Mouse (Mus musculus) WW6 (cell line): ENCODE measurements around the gene B4galt2.

Source experiments
- DNase-seq: peaks from one replicate; pipeline ENCODE4 v3.0.0-alpha.2; 2013; ENCODE audit warnings: low read depth, low spot score

Gene B4galt2

DNA sequence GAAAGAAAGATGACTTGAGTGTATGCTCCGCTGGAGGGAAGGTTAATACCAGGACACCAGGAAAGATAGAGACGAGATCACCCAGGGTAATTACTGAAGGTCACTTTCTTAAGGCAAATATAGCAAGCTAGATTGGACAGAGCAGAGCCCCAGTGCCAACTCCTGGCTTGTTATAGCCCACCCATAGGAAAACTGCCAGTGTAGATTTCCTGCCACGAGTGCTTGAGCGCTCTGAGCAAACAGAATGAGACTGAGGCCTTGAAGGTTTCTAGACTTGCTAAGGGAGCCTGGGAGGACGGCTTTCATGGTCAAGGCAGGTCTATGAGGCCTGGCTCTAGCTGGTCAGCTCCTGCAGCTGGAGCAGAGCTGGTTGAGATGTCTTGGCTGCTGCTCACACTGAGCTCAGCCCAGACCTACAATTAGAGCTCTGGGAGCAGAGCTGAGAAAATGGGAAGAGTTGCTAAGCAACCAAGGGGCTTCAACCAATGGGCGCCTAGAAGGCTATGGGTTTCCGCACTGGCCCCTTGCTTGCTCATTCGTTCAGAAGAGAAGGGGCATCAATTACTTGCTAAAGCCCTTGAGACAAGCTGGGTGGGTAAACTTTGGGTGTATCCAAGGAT lies 25.7 kb upstream of the B4galt2 start:
- DNase-seq, result no peak

DNA sequence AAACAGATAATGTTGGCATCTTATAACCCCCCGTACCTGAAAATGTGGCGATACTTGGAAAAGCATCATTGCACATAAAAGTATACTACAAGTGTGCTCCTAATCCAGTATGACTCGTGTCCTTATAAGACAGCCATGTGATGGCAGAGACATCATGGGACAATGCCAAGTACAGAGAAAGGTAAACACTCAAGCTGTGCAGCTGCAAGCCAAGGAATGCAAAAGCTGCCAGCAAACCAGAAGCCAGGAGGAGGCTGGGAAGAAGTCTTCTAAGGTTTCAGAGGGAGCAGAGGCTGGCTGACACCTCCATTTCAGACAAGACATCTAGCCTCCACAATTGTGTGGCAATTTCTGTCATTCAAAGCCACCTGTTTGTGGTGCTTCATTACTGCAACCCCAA lies 22.9 kb upstream of the B4galt2 start:
- no peak for DNase-seq

DNA sequence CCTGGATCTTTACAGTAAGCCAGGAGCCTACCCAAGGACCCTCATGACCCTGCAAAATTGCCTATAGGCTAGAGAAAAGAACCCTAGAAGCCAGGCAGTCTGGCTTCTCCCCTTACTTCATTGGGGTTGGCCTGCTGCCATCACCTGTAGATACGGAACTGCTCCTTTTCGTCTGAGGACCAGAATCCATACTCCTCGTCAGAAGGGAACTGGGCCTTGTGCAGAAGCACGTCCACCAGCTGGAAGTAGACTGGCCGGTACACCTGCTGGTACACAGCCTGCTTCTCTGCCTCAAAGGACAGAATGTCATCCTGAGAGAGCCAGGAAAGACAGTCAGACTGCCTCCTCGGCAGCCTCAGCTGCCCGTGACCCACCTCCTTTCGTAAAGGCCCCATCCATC lies 21.5 kb upstream of the B4galt2 start:
- DNase-seq, result no peak

DNA sequence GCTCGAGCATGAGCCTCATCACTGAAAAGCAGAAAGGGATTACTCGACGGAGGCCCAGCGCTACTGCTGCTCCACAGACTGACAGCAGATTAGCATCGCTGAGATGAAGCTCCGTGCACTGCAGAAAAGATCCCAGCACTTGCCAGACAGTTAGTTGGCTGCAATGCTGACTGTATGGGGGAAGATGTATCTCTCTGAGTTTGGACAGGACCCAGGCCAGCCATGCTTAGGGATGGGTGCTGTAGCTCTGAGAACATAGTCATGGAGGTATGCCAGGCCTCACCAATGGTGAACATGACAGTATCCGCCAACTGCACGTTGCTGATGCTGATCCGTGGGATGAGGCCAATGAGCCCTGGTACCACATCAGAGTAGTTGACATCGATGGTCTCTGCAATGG lies 20.8 kb upstream of the B4galt2 start:
- no peak for DNase-seq

DNA sequence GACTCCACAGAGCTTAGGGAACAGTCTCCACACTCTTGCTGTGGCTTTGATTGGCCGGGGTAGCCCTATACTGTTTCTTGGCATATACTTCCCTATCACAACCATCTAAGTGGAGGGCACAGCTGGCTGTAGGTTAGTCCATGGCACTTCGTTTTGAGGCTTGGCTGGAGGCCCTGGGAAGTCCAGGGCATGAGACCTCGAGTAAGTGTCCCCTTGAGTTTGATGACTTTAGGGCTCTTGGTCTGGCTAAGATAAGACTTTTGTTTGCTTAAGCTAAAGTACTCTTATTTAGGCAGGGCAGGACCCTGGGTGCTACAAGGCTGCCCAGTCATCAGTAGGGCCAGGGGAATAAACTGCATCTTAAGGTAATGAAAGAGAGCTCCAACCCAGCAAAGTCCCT lies 14.8 kb upstream of the B4galt2 start:
- DNase-seq, result no peak

DNA sequence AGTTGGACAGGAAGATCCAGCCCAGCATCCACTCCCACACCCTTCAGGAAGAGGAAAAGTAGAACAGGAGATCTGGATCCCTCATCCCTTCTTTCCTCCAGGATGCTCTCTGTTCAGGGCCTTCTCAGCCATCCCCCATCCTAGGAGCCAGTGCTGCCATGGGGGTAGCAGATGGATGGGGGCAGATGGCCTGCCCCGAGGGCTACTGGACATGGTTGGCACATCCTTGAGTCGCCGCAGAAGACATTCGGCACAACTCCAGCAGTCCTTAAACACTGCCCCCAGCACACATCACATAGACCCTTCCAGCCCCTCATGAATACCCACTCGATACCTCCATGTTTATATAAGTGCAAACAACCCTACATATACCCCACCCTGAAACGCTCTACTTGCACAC lies 12.7 kb upstream of the B4galt2 start:
- DNase-seq, result no peak

DNA sequence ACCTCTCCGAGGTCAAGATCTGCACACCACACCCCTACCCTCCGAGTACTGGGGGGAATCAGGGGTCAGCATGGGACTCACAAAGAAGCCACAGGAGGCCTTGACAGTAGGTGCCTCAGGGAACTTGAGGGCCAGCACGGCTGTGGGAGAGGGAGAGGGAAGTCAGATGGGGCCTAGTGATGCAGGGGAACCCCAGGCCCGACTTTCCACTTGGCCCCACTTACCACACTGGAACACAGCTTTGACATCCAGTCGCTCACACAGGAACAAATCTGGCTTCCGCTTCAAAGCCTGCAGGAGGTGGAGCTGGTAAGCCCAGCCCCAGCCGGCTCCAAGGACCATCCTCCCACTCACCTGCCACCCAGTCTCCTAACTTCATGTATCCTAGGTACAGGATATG lies 12.1 kb upstream of the B4galt2 start:
- no peak for DNase-seq

DNA sequence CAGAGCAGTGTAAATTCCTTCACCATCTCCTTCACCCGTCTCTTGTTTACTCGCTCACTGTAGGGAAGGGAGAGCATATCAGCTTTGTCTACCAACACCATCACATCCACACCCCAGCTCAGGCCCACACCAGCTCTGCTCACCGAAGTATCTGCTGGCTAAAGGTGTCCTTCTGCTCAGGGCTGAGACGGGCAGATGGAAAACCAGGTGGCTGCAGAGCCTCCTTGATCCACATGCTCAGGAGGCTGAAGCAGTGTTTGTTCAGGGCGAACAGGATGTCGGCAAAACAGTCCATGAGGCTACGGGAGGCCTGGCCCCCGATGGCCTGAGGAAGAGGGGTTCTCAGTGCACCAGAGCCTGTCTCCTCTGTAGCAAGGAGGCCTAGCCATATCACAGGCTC lies 11.3 kb upstream of the B4galt2 start:
- no peak for DNase-seq

DNA sequence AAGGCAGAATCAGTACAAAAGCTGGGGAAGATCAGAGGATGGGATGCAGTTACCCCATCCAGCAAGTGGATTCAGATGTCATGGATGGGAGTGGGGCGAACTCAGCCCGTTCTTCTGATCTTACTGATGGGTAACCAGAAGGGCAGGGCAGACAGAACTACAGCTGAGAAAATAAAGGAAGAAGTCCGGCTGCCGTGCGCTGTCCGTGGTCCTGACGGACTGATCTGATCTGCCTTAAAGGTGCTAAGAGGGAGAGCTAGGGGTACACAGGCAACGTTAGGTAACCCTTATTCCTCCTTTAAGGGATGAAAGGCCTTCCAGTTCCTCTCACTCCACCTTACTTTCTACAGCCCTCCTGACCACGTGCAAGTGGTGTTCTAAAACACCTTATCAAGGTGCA lies 10.1 kb upstream of the B4galt2 start:
- DNase-seq, result no peak

DNA sequence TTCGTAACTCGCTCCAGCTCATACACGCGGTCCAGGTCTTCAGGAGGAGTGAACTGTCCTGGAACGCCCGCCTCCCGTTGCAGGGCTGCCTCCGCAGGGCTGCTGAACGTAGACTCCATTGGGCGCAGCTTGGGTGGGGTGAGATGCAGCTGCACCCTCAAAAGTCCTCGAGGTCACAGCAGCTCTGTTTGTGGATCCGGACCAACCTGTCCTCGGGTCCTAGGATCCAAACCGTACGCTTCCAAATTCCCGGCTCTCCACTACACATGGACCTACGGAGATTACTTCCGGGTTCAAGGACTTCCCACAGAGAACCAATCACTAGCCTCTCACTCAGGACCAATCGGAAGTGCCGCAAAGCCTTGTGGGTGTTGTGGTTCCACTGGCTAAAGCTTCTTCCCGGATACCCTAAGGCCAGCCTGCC lies 8.5 kb upstream of the B4galt2 start, which contains the start of gene Dph2:
Dph2 (minus strand) TSS at position 295 of the 424 bp plus-strand sequence.
- DNase-seq, result peak; percentile 66

DNA sequence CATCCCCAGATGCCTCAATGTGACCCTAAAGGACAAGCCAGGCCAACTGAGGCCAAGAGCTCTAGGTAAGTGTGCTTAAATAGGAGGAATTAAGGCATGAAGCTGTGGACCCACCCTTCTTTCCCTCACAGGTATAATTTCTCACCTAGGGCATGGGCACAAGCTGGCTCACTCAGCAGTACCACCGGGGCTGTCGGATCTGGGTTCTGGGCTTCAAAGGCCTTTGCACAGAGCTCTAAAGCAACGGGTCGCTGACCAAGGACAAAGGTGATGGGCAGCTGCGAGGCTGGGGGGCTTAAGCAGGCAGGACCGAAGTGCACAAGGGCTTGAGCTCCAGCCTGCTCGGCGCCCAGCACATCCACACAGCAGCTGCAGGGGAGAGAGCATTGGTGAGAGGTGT lies 7.5 kb upstream of the B4galt2 start:
- no peak for DNase-seq

DNA sequence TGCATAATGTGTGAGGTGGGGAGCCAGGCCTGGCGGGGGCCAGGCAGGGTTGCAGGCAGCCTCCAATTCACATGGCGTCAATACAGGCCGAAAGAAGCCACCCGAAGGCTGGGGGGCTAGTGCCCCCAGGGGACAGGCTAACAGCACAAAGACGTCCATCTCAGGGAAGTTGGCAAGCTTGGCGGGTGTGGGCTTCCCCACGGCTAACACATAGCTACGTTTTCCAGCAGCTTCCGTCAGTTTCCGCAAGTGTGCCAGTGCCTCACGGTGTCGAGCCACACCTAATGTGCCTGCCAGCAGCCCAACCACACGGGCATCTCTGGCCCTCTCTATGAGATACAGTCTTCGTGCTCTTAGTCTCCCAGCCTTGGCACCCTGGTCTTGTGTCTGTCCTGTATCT lies 6.7 kb upstream of the B4galt2 start:
- no peak for DNase-seq

DNA sequence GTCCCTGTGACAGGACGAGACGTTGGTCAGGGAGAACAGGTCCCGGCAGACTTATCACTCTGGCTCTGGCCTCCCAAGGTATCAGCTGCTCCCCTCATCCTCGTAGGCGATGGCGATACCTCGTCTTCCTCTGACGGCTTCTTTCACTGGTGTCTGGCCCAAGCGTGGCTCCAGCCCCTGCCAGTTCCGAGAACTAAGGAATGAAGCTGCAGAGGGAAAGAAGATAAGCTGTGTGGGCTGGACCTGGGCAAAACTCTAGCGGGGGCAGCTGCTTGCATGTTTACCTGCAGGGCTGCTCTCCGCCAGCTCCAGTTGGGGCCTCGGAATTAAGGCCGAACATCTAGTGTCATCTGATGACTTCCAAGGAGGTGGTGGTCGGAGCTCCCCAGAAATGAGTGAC lies 6.2 kb upstream of the B4galt2 start:
- no peak for DNase-seq

DNA sequence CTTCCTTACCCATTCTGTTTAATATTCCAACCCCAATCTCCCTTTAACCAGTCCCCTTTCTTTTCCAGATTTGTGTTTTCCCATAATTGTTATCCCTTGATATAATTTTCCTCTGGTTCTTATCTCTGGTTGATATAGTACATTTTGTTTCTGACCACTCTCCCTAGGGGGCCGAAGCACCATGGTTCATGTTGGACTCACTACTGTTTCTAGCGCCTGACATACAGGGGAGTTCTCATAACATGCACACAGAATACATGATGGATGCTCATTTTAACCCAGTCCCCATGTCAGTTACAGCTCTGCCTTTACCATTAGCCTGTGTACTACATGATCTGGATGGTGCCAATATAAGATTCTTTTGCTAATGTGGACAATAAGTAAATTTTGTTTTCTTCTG lies 4.6 kb upstream of the B4galt2 start:
- DNase-seq, result no peak

DNA sequence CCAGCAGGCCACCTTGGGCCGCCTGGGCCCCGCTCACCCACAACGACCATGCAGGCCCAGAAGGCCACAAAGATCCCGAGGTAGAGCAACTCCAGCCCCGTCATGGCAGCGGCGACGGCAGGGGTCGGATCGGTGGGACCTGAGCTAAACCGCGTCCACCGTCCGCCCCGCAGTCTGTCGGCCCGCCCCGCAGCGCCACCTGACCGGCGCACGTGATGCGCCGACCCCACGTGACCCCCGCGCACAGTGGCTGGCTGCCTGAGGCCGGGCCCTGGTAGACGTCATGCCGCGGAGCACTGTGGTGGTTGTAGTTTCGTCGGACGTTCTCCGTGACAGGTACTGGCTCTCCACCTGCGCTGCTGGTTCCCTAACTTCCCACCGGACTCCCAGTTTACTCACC lies 3.8 kb upstream of the B4galt2 start, which contains the start of gene Atp6v0b:
Atp6v0b (minus strand) TSS at position 201 of the 400 bp plus-strand sequence.
- DNase-seq, result peak; percentile 88

DNA sequence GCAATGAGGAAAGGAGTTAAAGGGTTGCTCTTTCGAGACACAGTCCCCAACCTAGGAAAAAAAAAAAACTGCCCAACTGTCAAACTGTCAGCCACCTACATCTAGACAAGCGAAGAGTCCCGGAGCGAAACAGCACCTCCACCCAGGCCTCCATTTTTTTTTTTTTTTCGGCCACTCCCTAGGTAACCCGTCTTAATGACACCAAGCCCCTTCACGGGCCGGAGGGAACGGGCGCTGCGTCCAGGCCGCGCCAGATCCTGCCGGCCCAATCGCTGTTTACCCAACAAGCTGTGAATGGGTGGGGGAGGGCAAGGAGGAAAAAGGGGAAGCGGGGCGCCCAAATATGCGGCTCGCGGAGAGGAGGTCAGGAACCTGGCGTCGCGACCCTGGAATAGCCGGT lies 3.4 kb upstream of the B4galt2 start:
- no peak for DNase-seq

DNA sequence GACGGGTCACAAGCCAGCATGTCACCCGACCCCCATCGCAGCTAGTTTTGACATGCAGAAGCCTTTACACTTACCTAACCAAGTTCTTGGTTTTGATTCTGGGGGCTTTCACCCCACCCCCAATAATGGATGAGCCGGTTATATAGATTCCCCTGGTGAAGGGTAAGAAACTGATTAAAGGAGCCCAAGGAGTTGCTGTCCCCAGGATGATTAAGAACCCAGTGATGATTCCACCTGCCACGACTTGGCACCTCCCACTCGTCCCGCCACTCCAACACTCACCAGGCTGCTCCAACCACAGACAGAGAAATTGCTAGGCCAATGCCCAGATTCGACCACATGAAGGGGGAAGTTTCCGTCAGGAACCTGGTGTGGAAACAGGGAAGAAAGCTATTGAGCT lies 2.7 kb upstream of the B4galt2 start:
- no peak for DNase-seq

DNA sequence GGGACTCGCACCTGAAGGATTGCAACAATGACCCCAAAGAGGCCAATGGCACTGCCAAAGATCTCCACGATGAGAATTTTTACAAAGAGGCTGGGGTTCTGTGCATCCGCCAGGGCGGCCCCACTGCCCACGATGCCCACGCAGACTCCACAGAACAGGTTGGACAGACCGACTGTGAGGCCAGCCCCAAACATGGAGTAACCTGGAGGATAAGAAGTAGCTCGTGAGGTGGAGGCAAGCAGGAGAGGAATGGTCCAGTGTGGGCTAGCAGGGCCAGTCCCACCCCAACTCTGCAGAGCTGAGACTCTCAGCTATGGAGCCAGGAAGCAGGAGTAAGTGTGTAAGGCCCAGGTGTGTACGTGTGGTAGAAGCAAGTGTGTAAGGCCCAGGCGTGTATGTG lies 1.8 kb upstream of the B4galt2 start:
- DNase-seq, result no peak

DNA sequence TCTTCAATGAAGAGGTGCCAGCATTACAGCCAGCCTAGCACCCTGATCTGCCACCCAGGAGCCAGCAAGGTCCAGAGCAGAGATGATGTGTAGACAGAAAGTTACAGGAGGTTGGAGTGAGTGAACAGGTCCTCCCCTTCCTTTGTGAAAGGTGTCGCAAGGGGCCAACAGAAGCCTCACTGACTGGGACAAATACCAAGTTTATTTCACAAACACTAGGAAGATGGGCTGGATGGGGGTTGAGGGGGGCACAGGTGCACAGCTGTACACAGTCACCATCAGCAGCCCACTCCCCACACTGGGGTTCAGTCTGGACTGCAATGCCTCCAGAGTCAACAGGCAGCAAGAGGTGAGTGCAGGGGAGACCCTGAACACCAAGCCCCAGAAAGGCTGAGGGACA lies 859 bp upstream of the B4galt2 start:
- DNase-seq, result no peak

DNA sequence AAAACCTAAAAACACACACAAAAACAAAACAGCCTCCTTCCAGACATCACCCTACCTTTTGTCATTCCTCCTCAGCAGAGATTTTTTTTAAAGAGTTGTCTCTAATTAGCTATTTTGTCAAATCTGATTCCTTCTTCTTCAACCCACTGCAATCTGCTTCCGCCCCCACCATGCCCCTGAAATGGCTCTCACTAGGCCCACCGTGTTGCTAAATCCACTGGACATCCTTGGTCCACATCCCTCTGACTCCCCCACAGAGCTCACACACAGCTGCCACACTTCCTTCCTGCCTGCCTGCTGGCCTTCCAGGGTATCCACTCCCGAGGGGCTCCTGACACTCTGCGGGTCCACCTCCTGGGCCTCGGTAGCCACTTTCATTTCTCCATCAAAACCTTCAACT lies 4.6 kb downstream of the B4galt2 start:
- DNase-seq, result no peak

DNA sequence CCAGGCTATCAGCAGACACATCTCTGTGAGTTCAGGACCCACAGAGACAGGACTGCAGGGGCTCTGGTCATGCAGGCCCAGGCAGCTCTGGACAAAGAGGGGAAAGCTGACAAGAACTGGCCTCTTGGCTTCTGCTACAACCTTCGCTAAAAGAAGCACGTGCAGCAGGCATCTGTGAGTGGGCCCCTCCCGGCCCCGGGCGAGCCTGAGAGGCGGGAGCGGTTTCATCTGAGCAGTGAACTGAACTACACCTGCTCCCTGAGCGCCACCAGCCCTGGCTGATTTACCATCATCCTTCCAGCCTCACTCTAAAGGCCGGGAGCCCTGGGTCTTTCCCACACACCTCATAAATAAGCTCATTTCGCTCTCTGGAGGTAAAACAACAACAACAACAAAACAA lies 5.0 kb downstream of the B4galt2 start:
- no peak for DNase-seq

DNA sequence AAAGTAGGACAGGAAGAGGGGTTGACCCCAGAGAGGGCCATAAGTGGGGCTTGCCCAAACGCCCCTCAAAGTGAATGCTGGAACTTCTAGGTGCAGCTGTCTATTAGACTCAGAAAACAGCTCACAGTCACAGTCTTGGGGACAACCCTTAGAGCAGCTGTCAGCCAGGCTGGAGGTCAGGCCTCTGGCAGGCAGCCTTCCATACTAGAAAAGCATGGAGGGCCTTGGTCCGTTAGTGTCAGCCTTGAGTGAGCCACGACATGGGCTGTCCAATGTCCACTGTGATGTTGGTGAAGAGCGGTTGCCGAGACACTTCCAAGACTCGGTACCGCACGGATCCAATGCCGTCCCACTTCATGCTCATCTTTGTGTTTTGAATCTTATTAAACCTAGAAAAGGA lies 9.7 kb downstream of the B4galt2 start:
- DNase-seq, result no peak

DNA sequence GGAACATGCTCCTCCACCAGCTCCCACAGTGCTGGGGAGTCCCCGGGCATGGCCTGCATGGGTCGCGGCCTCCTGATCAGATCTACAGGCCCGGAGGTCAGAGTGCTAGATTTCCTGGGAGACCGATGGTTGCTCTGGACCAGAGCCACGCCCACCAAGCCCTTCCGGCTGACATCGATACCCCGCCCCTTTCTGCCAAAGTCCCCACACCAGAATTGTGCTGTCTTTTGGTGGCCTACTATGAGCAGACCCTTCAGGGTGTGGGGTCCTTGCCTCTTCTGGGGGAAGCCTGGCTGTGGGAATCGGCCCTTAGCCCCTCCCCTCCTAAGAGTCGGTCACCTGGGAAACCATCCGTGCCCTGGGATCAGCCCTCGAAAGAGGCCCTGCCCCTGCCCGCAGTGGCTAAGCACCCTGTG lies 10.8 kb downstream of the B4galt2 start, which contains the start of gene Ccdc24:
Ccdc24 (minus strand) TSS at position 87 of the 416 bp plus-strand sequence.
- no peak for DNase-seq

DNA sequence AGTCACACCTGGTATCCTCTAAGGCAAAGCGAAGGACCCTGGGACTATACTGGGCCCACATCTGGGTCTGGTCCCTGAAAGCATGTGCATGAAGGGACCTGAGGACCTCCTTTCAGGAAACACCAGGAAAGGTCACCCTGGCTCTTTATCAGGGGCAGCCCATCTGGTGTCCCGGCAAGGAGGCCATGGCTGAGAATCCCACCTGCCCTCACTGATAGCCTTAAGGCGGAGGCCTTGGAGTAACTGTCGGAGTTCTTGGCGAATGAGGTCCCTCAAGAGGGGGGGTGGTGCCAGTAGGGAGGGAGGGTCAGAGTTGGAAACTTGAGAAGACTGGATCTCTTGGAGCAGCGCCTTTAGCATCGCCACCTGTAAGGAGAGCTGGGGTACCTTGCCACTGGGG lies 11.5 kb downstream of the B4galt2 start:
- no peak for DNase-seq
